In genomic region chr5:122233695-122234094, GRCm38 (mm10) we compare ENCODE assay signal across 9 mouse cellular contexts. TPM values are rescaled to one million over a fixed set of nuclear protein-coding genes. Genes with fewer than 3 reads are reported as not detected.
A peak's percentile ranks its signal among the peaks of the same experiment; 100 is the strongest.
DNase-seq lines count a peak whose midpoint lies in the region; ATAC-seq lines count a peak whose summit lies in the region.
"Had no signal": no experiment of that assay in that cellular context is flagged by ENCODE, and none has a peak within 500 bp of the region (broad histone marks: within the 10 kb centered on the region; RNA-seq: fewer than 3 reads in every experiment).

No protein-coding gene starts in this region.

- peak; percentile 21; the same call in 1 of the 2 replicates for ATAC-seq in lung, embryonic 15.5 days (ENCODE audit: borderline replicate concordance, extremely low read depth, low FRiP score, low TSS enrichment)
- no peak for ATAC-seq in embryonic facial prominence, embryonic 13.5 days (ENCODE audit: insufficient number of reproducible peaks, insufficient read depth, low FRiP score, low TSS enrichment, low read depth)

- no peak overlapping the region for H3K9ac ChIP-seq in lung, embryonic 15.5 days
- H3K9ac ChIP-seq in embryonic facial prominence, embryonic 13.5 days: no peak overlapping the region
- H3K9ac ChIP-seq: liver, embryonic 15.5 days; neural tube, embryonic 12.5 days had no signal

- no peak overlapping the region for H3K4me2 ChIP-seq in lung, embryonic 15.5 days
- no peak overlapping the region for H3K4me2 ChIP-seq in embryonic facial prominence, embryonic 13.5 days
- H3K4me2 ChIP-seq: liver, embryonic 15.5 days; neural tube, embryonic 12.5 days had no signal

- H3K9me3 ChIP-seq in lung, embryonic 15.5 days: no peaks in the 10 kb centered on the region
- no peaks in the 10 kb centered on the region for H3K9me3 ChIP-seq in embryonic facial prominence, embryonic 13.5 days
- H3K9me3 ChIP-seq: liver, embryonic 15.5 days; neural tube, embryonic 12.5 days had no signal

- H3K4me3 ChIP-seq in lung, embryonic 15.5 days: no peak overlapping the region
- H3K4me3 ChIP-seq in embryonic facial prominence, embryonic 13.5 days: no peak overlapping the region
- H3K4me3 ChIP-seq: liver, embryonic 15.5 days; neural tube, embryonic 12.5 days had no signal

- 75% methylated on average over 12 of the region's 12 CpGs for WGBS in lung, embryonic 15.5 days
- 84% methylated on average over 12 of the region's 12 CpGs for WGBS in embryonic facial prominence, embryonic 13.5 days

- no peaks in the 10 kb centered on the region for H3K36me3 ChIP-seq in lung, embryonic 15.5 days
- H3K36me3 ChIP-seq in embryonic facial prominence, embryonic 13.5 days: 0 out of 2 replicates have a peak, but pooled peaks cover 3% of the 10 kb centered on the region
- H3K36me3 ChIP-seq: liver, embryonic 15.5 days; neural tube, embryonic 12.5 days had no signal

- H3K27me3 ChIP-seq in lung, embryonic 15.5 days: no peaks in the 10 kb centered on the region
- no peaks in the 10 kb centered on the region for H3K27me3 ChIP-seq in embryonic facial prominence, embryonic 13.5 days
- H3K27me3 ChIP-seq: neural tube, embryonic 12.5 days had no signal

- H3K4me1 ChIP-seq in lung, embryonic 15.5 days: peaks cover 10% of the 10 kb centered on the region; the same call in 1 of the 2 replicates
- H3K4me1 ChIP-seq in embryonic facial prominence, embryonic 13.5 days: peaks cover 47% of the 10 kb centered on the region
- H3K4me1 ChIP-seq: neural tube, embryonic 12.5 days had no signal

- no peak overlapping the region for H3K27ac ChIP-seq in lung, embryonic 15.5 days
- peak overlapping the region; percentile 90; the same call in 1 of the 2 replicates for H3K27ac ChIP-seq in embryonic facial prominence, embryonic 13.5 days
- H3K27ac ChIP-seq: liver, embryonic 15.5 days; neural tube, embryonic 12.5 days had no signal

- no peak for DNase-seq in lung, postnatal 25 days (ENCODE audit: low spot score)
- DNase-seq in naive thymus-derived CD4-positive, alpha-beta T cell, adult 2 months (ENCODE audit: low read depth): peak; percentile 69
- DNase-seq in thymus, postnatal 36 days: peak; percentile 36 to 52
- no peak for DNase-seq in adrenal gland, postnatal 4 days (ENCODE audit: low spot score in 2 of 2)
- no peak for DNase-seq in urinary bladder, postnatal 10 days (ENCODE audit: low spot score)

RNA-seq across cellular contexts. Expression of gene Hvcn1, which starts 27.1 kb away (rescaled TPM):
- polyA plus RNA-seq in lung, embryonic 15.5 days (2015; fragmentation: Nextera tagmentation; extraction: Ambion mirVana): 4.0 and 4.7 TPM in 2 replicates
- polyA plus RNA-seq in embryonic facial prominence, embryonic 13.5 days (2015; fragmentation: Nextera tagmentation; extraction: Ambion mirVana): 8.6 and 10.0 TPM in 2 replicates
- total RNA-seq in adrenal gland, postnatal 4 days (2021): 1 to 10 TPM; 4.1 to 5.8 TPM

RNA-seq across cellular contexts. Expression of gene Tctn1, which starts 30.6 kb away (rescaled TPM):
- 6.3 and 7.0 TPM in 2 replicates for polyA plus RNA-seq in lung, embryonic 15.5 days (2015; fragmentation: Nextera tagmentation; extraction: Ambion mirVana)
- polyA plus RNA-seq in embryonic facial prominence, embryonic 13.5 days (2015; fragmentation: Nextera tagmentation; extraction: Ambion mirVana): 5.0 and 8.0 TPM in 2 replicates
- 10 to 100 TPM; 23.4 to 24.3 TPM for total RNA-seq in adrenal gland, postnatal 4 days (2021)

RNA-seq across cellular contexts. Expression of gene Pptc7, which starts 50.5 kb away (rescaled TPM):
- polyA plus RNA-seq in lung, embryonic 15.5 days (2015; fragmentation: Nextera tagmentation; extraction: Ambion mirVana): 7.6 and 8.7 TPM in 2 replicates
- 9.2 TPM in 2 replicates for polyA plus RNA-seq in embryonic facial prominence, embryonic 13.5 days (2015; fragmentation: Nextera tagmentation; extraction: Ambion mirVana)
- 10 to 100 TPM; 33.1 to 36.7 TPM for total RNA-seq in adrenal gland, postnatal 4 days (2021)

Comparison
In these comparisons a context has a peak if more than half of its experiments do, and no peak if none do; other contexts are left out.
1. DNase-seq: peak in naive thymus-derived CD4-positive, alpha-beta T cell, adult 2 months (single experiment) and thymus, postnatal 36 days (2 of 2); none in lung, postnatal 25 days (single experiment), adrenal gland, postnatal 4 days (0 of 2) and urinary bladder, postnatal 10 days (single experiment).